Comparison of ENCODE assay signal across 9 mouse cellular contexts in genomic region chr9:44602766-44603165, GRCm38 (mm10). TPM values are rescaled to one million over a fixed set of nuclear protein-coding genes. Genes with fewer than 3 reads are reported as not detected.
DNase-seq lines count a peak whose midpoint lies in the region; ATAC-seq and TF ChIP-seq lines count a peak whose summit lies in the region.
"Had no signal": no experiment of that assay in that cellular context is flagged by ENCODE, and none has a peak within 500 bp of the region (broad histone marks: within the 10 kb centered on the region; RNA-seq: fewer than 3 reads in every experiment).

No protein-coding gene starts in this region.

- no peak for TF ChIP-seq POLR2A in olfactory bulb, adult 2 months (IDR thresholded peaks at IDR 0.05; ENCODE audit: insufficient read depth, low read depth, low read length)

- H3K9me3 ChIP-seq in lung, embryonic 14.5 days (ENCODE audit: low read depth, low read length), result no peaks in the 10 kb centered on the region
- no peaks in the 10 kb centered on the region for H3K9me3 ChIP-seq in embryonic facial prominence, embryonic 12.5 days
- H3K9me3 ChIP-seq in limb, embryonic 10.5 days (replicated peaks), result no peaks in the 10 kb centered on the region

- ATAC-seq in lung, embryonic 14.5 days (ENCODE audit: insufficient read depth), result no peak
- no peak for ATAC-seq in embryonic facial prominence, embryonic 12.5 days (ENCODE audit: insufficient number of reproducible peaks, insufficient read depth, low FRiP score, low TSS enrichment)

- 0 out of 2 replicates have a peak overlapping the region, but pooled peaks have one; percentile 35 for H3K9ac ChIP-seq in lung, embryonic 14.5 days
- H3K9ac ChIP-seq in embryonic facial prominence, embryonic 12.5 days, result peak overlapping the region; percentile 25; the same call in 1 of the 2 replicates

- no peak overlapping the region for H3K27ac ChIP-seq in lung, embryonic 14.5 days (ENCODE audit: low read depth)
- H3K27ac ChIP-seq in embryonic facial prominence, embryonic 12.5 days, result peak overlapping the region; percentile 99
- peak overlapping the region; percentile 100 for H3K27ac ChIP-seq in limb, embryonic 10.5 days
- H3K27ac ChIP-seq in olfactory bulb, adult 2 months (ENCODE audit: insufficient read depth, low read depth, low read length), result 0 out of 2 replicates have a peak overlapping the region, but pooled peaks have one; percentile 7

- 0 out of 2 replicates have a peak, but pooled peaks cover 3% of the 10 kb centered on the region for H3K27me3 ChIP-seq in lung, embryonic 14.5 days (ENCODE audit: insufficient read depth, low read length)
- H3K27me3 ChIP-seq in embryonic facial prominence, embryonic 12.5 days, result no peaks in the 10 kb centered on the region
- peaks cover 3% of the 10 kb centered on the region; the same call in 1 of the 2 replicates for H3K27me3 ChIP-seq in limb, embryonic 10.5 days (ENCODE audit: low read depth, poor library complexity, severe bottlenecking)

- DNase-seq in lung, embryonic 14.5 days, result no peak
- no peak for DNase-seq in lung, postnatal 25 days (ENCODE audit: low spot score)
- no peak for DNase-seq in limb, embryonic 10.5 days (ENCODE audit: low spot score)
- DNase-seq in yolk sac, embryonic 10.5 days (ENCODE audit: low spot score), result no peak
- DNase-seq in Muller cell, postnatal 12 days (ENCODE audit: inconsistent ontology term), result no peak
- DNase-seq in adrenal gland, adult 2 months, result no peak

- H3K4me3 ChIP-seq in lung, embryonic 14.5 days (ENCODE audit: low read depth, low read length), result peak overlapping the region; percentile 99
- H3K4me3 ChIP-seq in embryonic facial prominence, embryonic 12.5 days, result peak overlapping the region; percentile 96
- H3K4me3 ChIP-seq in limb, embryonic 10.5 days, result peak overlapping the region; percentile 93
- no peak overlapping the region for H3K4me3 ChIP-seq in olfactory bulb, adult 2 months (ENCODE audit: insufficient read depth, low read depth, low read length)

- peak overlapping the region; percentile 80 for H3K4me2 ChIP-seq in lung, embryonic 14.5 days
- H3K4me2 ChIP-seq in embryonic facial prominence, embryonic 12.5 days (replicated peaks), result peak overlapping the region; percentile 77

- H3K36me3 ChIP-seq in lung, embryonic 14.5 days (ENCODE audit: insufficient read depth), result peaks cover 10% of the 10 kb centered on the region
- peaks cover 8% of the 10 kb centered on the region for H3K36me3 ChIP-seq in embryonic facial prominence, embryonic 12.5 days
- H3K36me3 ChIP-seq in limb, embryonic 10.5 days, result peaks cover 9% of the 10 kb centered on the region

- H3K4me1 ChIP-seq in lung, embryonic 14.5 days (ENCODE audit: insufficient read depth), result peaks cover 4% of the 10 kb centered on the region
- peaks cover 21% of the 10 kb centered on the region for H3K4me1 ChIP-seq in embryonic facial prominence, embryonic 12.5 days
- H3K4me1 ChIP-seq in limb, embryonic 10.5 days, result peaks cover 39% of the 10 kb centered on the region
- peaks cover 13% of the 10 kb centered on the region for H3K4me1 ChIP-seq in olfactory bulb, adult 2 months (ENCODE audit: control insufficient read depth, insufficient read depth, low read length)

- WGBS in lung, embryonic 14.5 days, result 68% methylated on average over 6 of the region's 6 CpGs
- 68% methylated on average over 6 of the region's 6 CpGs for WGBS in embryonic facial prominence, embryonic 12.5 days
- 84% methylated on average over 6 of the region's 6 CpGs for WGBS in limb, embryonic 10.5 days
- 65% methylated on average over 6 of the region's 6 CpGs for WGBS in olfactory bulb, adult 2 months

- TF ChIP-seq CTCF in lung, embryonic 14.5 days (IDR thresholded peaks at IDR 0.05; ENCODE audit: low read depth), result no peak
- TF ChIP-seq CTCF in olfactory bulb, adult 2 months (IDR thresholded peaks at IDR 0.05; ENCODE audit: insufficient read depth, low read depth, low read length), result no peak

RNA-seq across cellular contexts. Expression of gene Ddx6, which starts 1.9 kb away (rescaled TPM):
- polyA plus RNA-seq in lung, embryonic 14.5 days (2014; fragmentation: Nextera tagmentation; extraction: Ambion mirVana), result 21.6 and 23.0 TPM in 2 replicates
- polyA plus RNA-seq in embryonic facial prominence, embryonic 12.5 days (2016; fragmentation: Nextera tagmentation; extraction: Ambion mirVana), result 28.3 and 28.8 TPM in 2 replicates
- polyA plus RNA-seq in limb, embryonic 10.5 days (2016; fragmentation: Nextera tagmentation; extraction: Ambion mirVana), result 17.2 and 23.3 TPM in 2 replicates
- polyA plus RNA-seq in olfactory bulb, adult 2 months (2012; ENCODE audit: insufficient read depth, insufficient read length, low replicate concordance, missing spikeins), result 157 and 168 TPM in 2 replicates
- 100 to 1,000 TPM; 114 to 121 TPM for total RNA-seq in adrenal gland, adult 2 months (2021)
- 7.2 and 9.1 TPM in 2 replicates for polyA plus RNA-seq in adrenal gland, adult 2 months (2012; rRNA removed)

RNA-seq across cellular contexts. Expression of gene Cxcr5, which starts 41.1 kb away (rescaled TPM):
- polyA plus RNA-seq in lung, embryonic 14.5 days (2014; fragmentation: Nextera tagmentation; extraction: Ambion mirVana), result not detected in 2 replicates
- polyA plus RNA-seq in embryonic facial prominence, embryonic 12.5 days (2016; fragmentation: Nextera tagmentation; extraction: Ambion mirVana), result 0.08 TPM in 1 of 2 replicates, not detected in the other
- polyA plus RNA-seq in limb, embryonic 10.5 days (2016; fragmentation: Nextera tagmentation; extraction: Ambion mirVana), result not detected in 2 replicates
- polyA plus RNA-seq in olfactory bulb, adult 2 months (2012; ENCODE audit: insufficient read depth, insufficient read length, low replicate concordance, missing spikeins), result not detected in 2 replicates
- under 1 TPM in 1 of 2 experiments, not detected in 1; 0.17 TPM for total RNA-seq in adrenal gland, adult 2 months (2021)
- polyA plus RNA-seq in adrenal gland, adult 2 months (2012; rRNA removed), result 0.15 and 0.26 TPM in 2 replicates
- total RNA-seq: adrenal gland, postnatal 36 days had no signal
